Mouse (Mus musculus): ENCODE measurements at regions not wholly inside any gene's neighbourhood (a gene's known extent, or its start where the extent isn't known, plus 50 kb on each side); places are given as distances from the start of the nearest gene placed in this dataset.
"Not testable (repeated sequence)": the region's sequence is repeated elsewhere in the genome, so short reads cannot be mapped to it uniquely, and the experiment has no call there.

GRCm38 (mm10) chr6:109125447-109125846, 297.0 kb downstream of the Edem1 start:
- intact Hi-C loops (cut with DNase I; ENCODE audit: low total_unique reads) = no loop called here
- no peak for DNase-seq

- no peak for DNase-seq
- intact Hi-C loops (cut with DNase I; ENCODE audit: low total_unique reads) = no loop called here
These were observed 298.8 kb downstream of the Edem1 start for GRCm38 (mm10) chr6:109127203-109127602.

GRCm38 (mm10) chr6:109146111-109146510, 317.7 kb downstream of the Edem1 start:
- DNase-seq = no peak
- intact Hi-C loops (cut with DNase I; ENCODE audit: low total_unique reads) = no loop called here

- DNase-seq = no peak
- intact Hi-C loops (cut with DNase I; ENCODE audit: low total_unique reads) = no loop called here
These were observed 320.6 kb downstream of the Edem1 start for GRCm38 (mm10) chr6:109149043-109149442.

- DNase-seq = peak; percentile 66
- intact Hi-C loops (cut with DNase I; ENCODE audit: low total_unique reads) = no loop called here
These were observed 321.8 kb downstream of the Edem1 start for GRCm38 (mm10) chr6:109150023-109150911.

- no peak for DNase-seq
- intact Hi-C loops (cut with DNase I; ENCODE audit: low total_unique reads) = no loop called here
These were observed 322.4 kb downstream of the Edem1 start for GRCm38 (mm10) chr6:109150912-109151256.

- intact Hi-C loops (cut with DNase I; ENCODE audit: low total_unique reads) = no loop called here
These were observed 325.2 kb downstream of the Edem1 start for GRCm38 (mm10) chr6:109153624-109154023.

GRCm38 (mm10) chr6:109159561-109159960, 331.1 kb downstream of the Edem1 start:
- intact Hi-C loops (cut with DNase I; ENCODE audit: low total_unique reads) = no loop called here
- DNase-seq = no peak

More at GRCm38 (mm10) chr6:109153624-109154023, 325.2 kb downstream of the Edem1 start:
- DNase-seq = no peak

- intact Hi-C loops (cut with DNase I; ENCODE audit: low total_unique reads) = no loop called here
- no peak for DNase-seq
These were observed 339.0 kb downstream of the Edem1 start for GRCm38 (mm10) chr6:109167439-109167838.

- intact Hi-C loops (cut with DNase I; ENCODE audit: low total_unique reads) = no loop called here
- DNase-seq = no peak
These were observed 343.8 kb downstream of the Edem1 start for GRCm38 (mm10) chr6:109172104-109172850.

GRCm38 (mm10) chr6:109173015-109173414, 344.6 kb downstream of the Edem1 start:
- no peak for DNase-seq

GRCm38 (mm10) chr6:109176876-109177275, 348.4 kb downstream of the Edem1 start:
- no peak for DNase-seq
- intact Hi-C loops (cut with DNase I; ENCODE audit: low total_unique reads) = no loop called here

More at GRCm38 (mm10) chr6:109173015-109173414, 344.6 kb downstream of the Edem1 start:
- intact Hi-C loops (cut with DNase I; ENCODE audit: low total_unique reads) = no loop called here

- intact Hi-C loops (cut with DNase I; ENCODE audit: low total_unique reads) = no loop called here
- DNase-seq = no peak
These were observed 354.4 kb downstream of the Edem1 start for GRCm38 (mm10) chr6:109182878-109183277.

- DNase-seq; intact Hi-C loops (cut with DNase I; ENCODE audit: low total_unique reads): not testable (repeated sequence)
These were observed 364.6 kb downstream of the Edem1 start for GRCm38 (mm10) chr6:109193061-109193460.

- DNase-seq = no peak
- intact Hi-C loops (cut with DNase I; ENCODE audit: low total_unique reads) = no loop called here
These were observed 365.2 kb downstream of the Edem1 start for GRCm38 (mm10) chr6:109193603-109194002.

GRCm38 (mm10) chr6:109209699-109210098, 381.3 kb downstream of the Edem1 start:
- no peak for DNase-seq
- intact Hi-C loops (cut with DNase I; ENCODE audit: low total_unique reads) = no loop called here

- intact Hi-C loops (cut with DNase I; ENCODE audit: low total_unique reads) = no loop called here
- no peak for DNase-seq
These were observed 401.9 kb downstream of the Edem1 start for GRCm38 (mm10) chr6:109230391-109230790.

- intact Hi-C loops (cut with DNase I; ENCODE audit: low total_unique reads) = no loop called here
- DNase-seq = no peak
These were observed 405.0 kb downstream of the Edem1 start for GRCm38 (mm10) chr6:109233426-109233825.

GRCm38 (mm10) chr6:109245666-109246065, 417.2 kb downstream of the Edem1 start:
- no peak for DNase-seq
- intact Hi-C loops (cut with DNase I; ENCODE audit: low total_unique reads) = no loop called here

GRCm38 (mm10) chr6:109246510-109246909, 418.1 kb downstream of the Edem1 start:
- DNase-seq; intact Hi-C loops (cut with DNase I; ENCODE audit: low total_unique reads): not testable (repeated sequence)
